Mouse (Mus musculus) forebrain, embryonic 11.5 days (tissue): Measurements from ENCODE around the gene Mmab. TPM values are rescaled to one million over a fixed set of nuclear protein-coding genes. Genes with fewer than 3 reads are reported as not detected.

ENCODE experiments used
- ATAC-seq: fragments of 200-750 bp; cut with Nextera tagmentation; replicated peaks from 2 replicates; pipeline ENCODE4 v1.8.0; 2017; ENCODE audit warnings: moderate TSS enrichment; ENCODE audit not compliant: low FRiP score
- DNase-seq: peaks from one replicate; pipeline ENCODE4 v3.0.0-alpha.2; 2017; ENCODE audit warnings: low spot score
- H3K27ac ChIP-seq: fragments of 300-500 bp; sonication (generic); 2 replicates; pipeline ENCODE4 v1.5.1; 2014; ENCODE audit warnings: low read depth, low read length
- H3K27me3 ChIP-seq: fragments of 300-500 bp; sonication (generic); 2 replicates; pipeline ENCODE4 v1.6.1; 2014; ENCODE audit warnings: mild to moderate bottlenecking, low read length, mixed read lengths; ENCODE audit not compliant: control insufficient read depth, insufficient read depth
- H3K36me3 ChIP-seq: fragments of 300-500 bp; sonication (generic); 2 replicates; pipeline ENCODE4 v1.6.1; 2014; ENCODE audit warnings: mild to moderate bottlenecking, low read length, moderate library complexity, mixed read lengths; ENCODE audit not compliant: control insufficient read depth, insufficient read depth
- H3K4me1 ChIP-seq: fragments of 300-500 bp; sonication (generic); replicated peaks from 2 replicates; pipeline ENCODE4 v1.6.1; 2014; ENCODE audit warnings: low read length, mixed read lengths; ENCODE audit not compliant: control insufficient read depth, insufficient read depth
- H3K4me2 ChIP-seq: fragments of 300-500 bp; sonication (generic); 2 replicates; pipeline ENCODE4 v1.6.1; 2014; ENCODE audit warnings: low read depth, mild to moderate bottlenecking, low read length, moderate library complexity, mixed read lengths; ENCODE audit not compliant: severe bottlenecking
- H3K4me3 ChIP-seq: fragments of 300-500 bp; sonication (generic); 2 replicates; pipeline ENCODE4 v1.5.1; 2014; ENCODE audit warnings: low read depth, low read length
- H3K9ac ChIP-seq: fragments of 300-500 bp; sonication (generic); 2 replicates; pipeline ENCODE4 v1.6.1; 2014; ENCODE audit warnings: low read length
- H3K9me3 ChIP-seq: fragments of 300-500 bp; sonication (generic); 2 replicates; pipeline ENCODE4 v1.6.1; 2016; ENCODE audit warnings: low read length, mixed read lengths; ENCODE audit not compliant: control insufficient read depth
- WGBS: fragments of 180-500 bp; shearing (Covaris S2); extraction: QIAGEN DNeasy Blood & Tissue Kit; methylation state at CpG from one replicate; pipeline ENCODE4 v1.1.7; 2014; 5-methylcytosine and 5-hydroxymethylcytosine counted together
- polyA plus RNA-seq: library from polyadenylated mRNA; unstranded; fragments of >200 nt; fragmentation: Nextera tagmentation; extraction: Ambion mirVana; gene quantifications from 2 replicates; pipeline ENCODE4 v1.2.1, GENCODE M21; 2014

Mmab gene
- polyA plus RNA-seq, 1 experiment from 2014 or later = 27.7 TPM

DNA sequence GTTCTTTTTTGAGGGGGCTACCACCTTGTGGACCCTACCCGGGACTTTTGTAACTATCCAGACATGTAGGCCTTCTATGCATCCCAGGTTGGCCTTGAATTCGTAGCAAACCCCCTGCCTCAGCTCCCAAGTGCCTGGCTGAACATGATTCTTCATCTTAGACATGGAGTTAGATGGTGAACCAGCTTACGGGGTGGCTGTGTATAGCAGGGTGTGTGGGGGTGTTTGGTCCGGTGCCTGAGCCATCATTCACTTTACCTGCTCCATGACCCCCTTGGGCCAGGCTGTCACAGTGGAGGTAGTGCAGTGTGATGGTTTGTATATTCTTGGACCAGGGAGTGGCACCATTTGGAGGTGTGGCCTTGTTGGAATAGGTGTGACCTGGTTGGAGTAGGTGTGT, 24.1 kb upstream of the Mmab start:
- Histone ChIP-seq H3K9me3 (no peaks in the 10 kb centered on the region), H3K4me3 (peak overlapping the region; percentile 7; the same call in 1 of the 2 replicates), H3K27me3 (no peaks in the 10 kb centered on the region), H3K27ac (peak overlapping the region; percentile 92), H3K4me2 (peak overlapping the region; percentile 36), H3K4me1 (peaks cover 34% of the 10 kb centered on the region), H3K9ac (peak overlapping the region; percentile 48; the same call in 1 of the 2 replicates), H3K36me3 (no peaks in the 10 kb centered on the region)
- peak; percentile 16; the same call in 1 of the 2 replicates for ATAC-seq
- 40% methylated on average over 4 of the region's 4 CpGs for WGBS
- DNase-seq = no peak

DNA sequence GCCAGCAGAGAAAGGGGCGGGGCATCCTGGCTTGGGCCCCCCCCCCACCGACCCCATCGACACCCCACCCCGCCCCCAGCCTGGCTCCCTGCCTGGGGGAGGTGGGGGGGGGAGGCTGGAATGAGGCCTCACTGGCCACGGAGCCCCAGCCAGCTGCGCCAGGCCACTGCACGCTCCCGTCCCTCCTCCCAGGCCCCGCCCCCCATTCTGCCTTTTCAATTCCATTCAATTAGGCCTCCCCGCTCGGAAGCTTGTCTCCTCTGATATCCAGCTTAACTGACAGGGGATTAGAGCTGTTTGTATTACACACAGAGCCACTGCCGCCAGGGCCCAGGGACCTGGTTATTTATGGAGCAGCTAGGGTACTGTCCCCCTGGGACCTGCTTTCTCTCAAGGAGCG, 23.6 kb upstream of the Mmab start:
- Histone ChIP-seq H3K4me2 (peak overlapping the region; percentile 40; the same call in 1 of the 2 replicates), H3K27ac (peak overlapping the region; percentile 92), H3K9me3 (no peaks in the 10 kb centered on the region), H3K27me3 (no peaks in the 10 kb centered on the region), H3K9ac (peak overlapping the region; percentile 48; the same call in 1 of the 2 replicates), H3K4me1 (peaks cover 34% of the 10 kb centered on the region), H3K4me3 (peak overlapping the region; percentile 7; the same call in 1 of the 2 replicates), H3K36me3 (no peaks in the 10 kb centered on the region)
- DNase-seq = peak; percentile 98
- peak; percentile 92 for ATAC-seq
- WGBS = under 1% methylated on average over 12 of the region's 13 CpGs

DNA sequence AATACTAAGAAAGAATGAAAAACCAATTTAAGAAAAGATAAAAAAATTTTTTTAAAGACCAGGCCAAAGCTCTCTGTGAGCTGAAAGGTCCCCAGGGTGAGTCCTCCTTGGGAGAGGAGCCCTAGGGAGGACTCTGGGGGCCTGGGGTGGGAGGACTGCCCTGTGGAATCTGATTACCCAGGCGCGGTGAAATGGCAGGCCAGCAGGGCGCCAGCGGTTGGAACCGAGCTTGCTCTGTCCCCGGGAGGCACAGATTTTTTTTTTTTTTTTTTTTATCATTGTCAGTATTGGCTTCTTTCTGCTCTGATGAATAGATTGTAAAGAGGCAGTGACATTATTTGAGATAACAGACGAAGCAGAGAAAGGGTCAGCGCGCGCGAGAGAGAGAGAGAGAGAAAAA, 23.2 kb upstream of the Mmab start:
- peaks cover 35% of the 10 kb centered on the region for H3K4me1 ChIP-seq
- no peaks in the 10 kb centered on the region for H3K27me3 ChIP-seq
- peak overlapping the region; percentile 40; the same call in 1 of the 2 replicates for H3K4me2 ChIP-seq
- peak overlapping the region; percentile 92 for H3K27ac ChIP-seq
- no peaks in the 10 kb centered on the region for H3K36me3 ChIP-seq
- under 1% methylated on average over 11 of the region's 11 CpGs for WGBS
- peak overlapping the region; percentile 32; the same call in 1 of the 2 replicates for H3K9ac ChIP-seq
- no peaks in the 10 kb centered on the region for H3K9me3 ChIP-seq
- peak; percentile 71 for DNase-seq
- H3K4me3 ChIP-seq = peak overlapping the region; percentile 7; the same call in 1 of the 2 replicates
- ATAC-seq = peak; percentile 40

DNA sequence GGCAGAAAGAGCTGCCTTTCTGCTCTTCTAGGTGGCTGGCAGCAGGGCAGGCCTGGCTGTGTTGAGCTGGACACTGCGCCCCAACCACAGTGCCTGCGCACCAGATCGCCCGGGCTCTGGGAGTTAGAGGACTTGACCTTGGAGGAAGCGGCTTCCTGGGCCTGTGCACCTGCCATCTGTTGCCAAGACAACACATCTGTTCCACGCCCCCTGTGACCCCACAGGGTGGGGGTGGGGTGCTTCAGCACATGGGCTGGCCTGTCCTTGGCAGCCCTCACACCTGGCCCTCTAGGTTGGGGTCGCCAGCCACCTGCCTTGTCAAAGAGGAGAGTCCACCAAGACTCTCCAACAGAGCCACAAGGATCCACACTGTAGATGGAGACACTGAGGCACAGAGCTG, 21.8 kb upstream of the Mmab start:
- H3K4me1 ChIP-seq = peaks cover 39% of the 10 kb centered on the region
- DNase-seq (no peak), ATAC-seq (no peak)
- no peak overlapping the region for H3K27ac ChIP-seq
- no peaks in the 10 kb centered on the region for H3K36me3 ChIP-seq
- H3K4me3 ChIP-seq = no peak overlapping the region
- 55% methylated on average over 7 of the region's 7 CpGs for WGBS
- no peak overlapping the region for H3K4me2 ChIP-seq
- no peak overlapping the region for H3K9ac ChIP-seq
- H3K9me3 ChIP-seq = no peaks in the 10 kb centered on the region
- no peaks in the 10 kb centered on the region for H3K27me3 ChIP-seq

DNA sequence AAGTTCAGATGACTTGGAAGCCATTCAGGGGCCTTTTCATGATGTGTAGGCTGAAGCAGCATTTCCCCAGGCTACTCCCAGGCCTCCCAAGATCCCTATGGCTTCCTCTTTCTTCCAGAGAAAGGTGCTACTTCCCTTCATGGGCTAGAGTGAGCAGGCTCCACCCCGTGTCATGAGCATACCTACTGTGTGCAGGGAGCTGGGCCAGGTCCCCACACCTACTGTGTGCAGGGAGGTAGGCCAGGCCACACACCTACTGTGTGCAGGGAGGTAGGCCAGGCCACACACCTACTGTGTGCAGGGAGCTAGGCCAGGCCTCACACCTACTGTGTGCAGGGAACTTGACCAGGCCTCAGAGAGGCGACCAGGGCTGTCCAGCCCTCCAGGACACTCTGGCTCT, 20.7 kb upstream of the Mmab start:
- Histone ChIP-seq H3K27me3 (no peaks in the 10 kb centered on the region), H3K9me3 (no peaks in the 10 kb centered on the region), H3K4me2 (no peak overlapping the region), H3K27ac (no peak overlapping the region), H3K4me1 (peaks cover 39% of the 10 kb centered on the region), H3K36me3 (no peaks in the 10 kb centered on the region), H3K4me3 (no peak overlapping the region), H3K9ac (no peak overlapping the region)
- DNase-seq (no peak), ATAC-seq (no peak)
- WGBS = 60% methylated on average over 2 of the region's 2 CpGs

DNA sequence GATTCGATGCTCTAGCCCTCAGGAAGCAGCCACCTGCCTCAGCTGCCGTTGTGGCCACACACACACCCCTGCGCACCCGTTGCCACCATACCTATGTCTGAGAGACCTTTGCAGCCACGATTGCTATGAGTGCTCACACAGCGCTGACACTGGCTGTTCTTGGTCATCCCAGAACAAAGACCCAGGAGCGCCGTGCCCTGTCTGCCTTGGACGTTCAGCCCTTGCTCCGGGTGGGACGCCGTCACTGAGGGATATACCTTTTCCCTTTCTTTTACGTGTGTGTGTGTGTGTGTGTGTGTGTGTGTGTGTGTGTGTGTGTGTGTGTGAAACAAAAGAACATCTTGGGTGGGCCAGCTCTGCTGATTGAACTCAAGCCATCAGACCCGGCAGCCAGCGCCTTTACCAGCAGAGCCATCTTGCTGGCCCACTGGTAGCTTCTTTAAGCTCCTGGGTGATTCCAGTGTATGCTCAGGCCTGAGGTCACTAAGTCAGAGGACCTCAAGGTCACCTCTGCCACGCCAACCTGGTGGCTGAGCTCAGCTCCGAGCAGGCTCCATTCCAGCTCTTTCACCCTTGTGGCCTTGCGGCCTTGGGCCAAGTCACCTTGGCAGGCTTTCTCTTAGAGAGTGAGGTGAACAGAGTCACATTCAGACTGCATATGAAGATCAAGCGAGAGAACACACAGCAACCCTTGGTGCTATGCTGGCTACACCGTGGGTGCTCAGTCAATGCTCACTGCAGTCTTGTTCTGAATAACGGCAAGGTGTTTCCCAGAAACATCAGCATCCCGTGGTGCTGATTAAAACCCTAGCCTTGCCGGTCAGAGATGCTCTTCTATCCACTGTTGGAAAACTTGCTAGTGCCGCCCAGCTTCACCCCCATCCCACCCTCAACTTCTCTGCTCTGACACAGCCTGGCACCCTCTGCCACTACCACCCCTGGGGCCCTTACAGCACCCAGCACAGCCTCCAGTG, 18.5 kb upstream of the Mmab start:
- no peak overlapping the region for H3K9ac ChIP-seq
- no peak overlapping the region for H3K4me2 ChIP-seq
- no peak for ATAC-seq
- H3K9me3 ChIP-seq = no peaks in the 10 kb centered on the region
- H3K4me1 ChIP-seq = peaks cover 23% of the 10 kb centered on the region
- WGBS = 81% methylated on average over 24 of the region's 24 CpGs
- no peaks in the 10 kb centered on the region for H3K27me3 ChIP-seq
- no peak overlapping the region for H3K27ac ChIP-seq
- no peak for DNase-seq
- H3K36me3 ChIP-seq = no peaks in the 10 kb centered on the region
- no peak overlapping the region for H3K4me3 ChIP-seq

DNA sequence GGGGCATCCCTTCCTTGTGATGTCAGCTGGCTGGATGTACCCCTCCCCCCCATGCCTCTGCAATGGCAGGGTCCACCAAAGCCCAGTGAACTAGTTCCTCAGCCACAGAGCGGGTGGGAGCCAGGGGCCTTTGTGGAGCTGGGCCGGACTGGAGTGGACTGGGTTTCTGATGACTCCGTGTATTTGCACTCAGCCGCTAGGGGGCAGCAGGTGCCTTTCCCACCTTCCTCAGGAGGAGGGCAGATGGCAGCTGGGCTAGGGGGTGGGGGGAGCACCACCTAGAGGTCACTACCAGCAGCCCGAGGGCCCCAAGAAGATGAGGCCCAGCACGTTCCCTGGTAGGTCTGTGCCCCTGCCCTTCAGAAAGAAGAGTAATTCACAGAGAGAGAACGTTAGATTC, 17.4 kb upstream of the Mmab start:
- Histone ChIP-seq H3K27ac (no peak overlapping the region), H3K27me3 (no peaks in the 10 kb centered on the region), H3K9me3 (no peaks in the 10 kb centered on the region), H3K9ac (no peak overlapping the region; the same call in 1 of the 2 replicates), H3K4me2 (no peak overlapping the region), H3K4me3 (no peak overlapping the region), H3K4me1 (peaks cover 18% of the 10 kb centered on the region), H3K36me3 (no peaks in the 10 kb centered on the region)
- DNase-seq (peak; percentile 94), ATAC-seq (peak; percentile 63)
- 3% methylated on average over 7 of the region's 7 CpGs for WGBS

DNA sequence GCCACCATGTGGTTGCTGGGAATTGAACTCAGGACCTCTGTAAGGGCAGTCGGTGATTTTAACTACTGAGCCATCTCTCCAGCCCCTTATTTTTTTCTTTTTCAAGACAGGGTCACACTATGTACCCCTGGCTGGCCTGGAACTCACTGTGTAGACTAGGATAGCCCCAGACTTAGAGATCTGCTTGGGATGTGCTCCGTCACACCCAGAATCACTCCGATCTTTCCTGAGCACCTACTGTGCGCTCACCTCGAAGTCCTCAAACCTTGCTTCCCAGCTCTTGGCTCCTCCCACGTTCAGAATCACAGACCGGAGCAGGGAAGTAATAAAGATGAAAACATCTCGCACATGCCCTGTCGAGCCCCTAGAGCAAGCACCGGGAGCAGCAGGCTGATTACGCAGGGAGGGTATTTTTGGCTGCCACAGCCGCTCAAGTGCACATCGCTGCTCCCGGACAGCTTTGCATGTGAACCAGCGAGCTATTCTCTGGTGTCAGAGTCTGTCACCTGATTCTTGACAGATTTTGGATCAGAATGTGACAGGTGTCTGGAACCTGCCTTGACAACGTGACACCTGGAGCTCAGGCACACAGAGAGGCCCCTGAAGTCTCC, 13.2 kb upstream of the Mmab start:
- H3K27ac ChIP-seq = no peak overlapping the region
- no peak for ATAC-seq
- H3K4me1 ChIP-seq = 0 out of 2 replicates have a peak, but pooled peaks cover 5% of the 10 kb centered on the region
- H3K9ac ChIP-seq = no peak overlapping the region
- no peaks in the 10 kb centered on the region for H3K36me3 ChIP-seq
- H3K4me3 ChIP-seq = no peak overlapping the region
- no peak for DNase-seq
- H3K4me2 ChIP-seq = no peak overlapping the region
- 88% methylated on average over 16 of the region's 16 CpGs for WGBS
- no peaks in the 10 kb centered on the region for H3K27me3 ChIP-seq
- H3K9me3 ChIP-seq = no peaks in the 10 kb centered on the region
